Mouse (Mus musculus): ENCODE results near the gene Inpp4a. TPM values are rescaled to one million over a fixed set of nuclear protein-coding genes. Genes with fewer than 3 reads are reported as not detected.

Gene Inpp4a
- total RNA-seq, 2 experiments from 2014 or later, result 170 to 175 TPM

GRCm38 (mm10) chr1:37408059-37408458 lies 108.4 kb downstream of the Inpp4a start:
- no peak for DNase-seq (ENCODE audit: low spot score in 2 of 2)

DNA sequence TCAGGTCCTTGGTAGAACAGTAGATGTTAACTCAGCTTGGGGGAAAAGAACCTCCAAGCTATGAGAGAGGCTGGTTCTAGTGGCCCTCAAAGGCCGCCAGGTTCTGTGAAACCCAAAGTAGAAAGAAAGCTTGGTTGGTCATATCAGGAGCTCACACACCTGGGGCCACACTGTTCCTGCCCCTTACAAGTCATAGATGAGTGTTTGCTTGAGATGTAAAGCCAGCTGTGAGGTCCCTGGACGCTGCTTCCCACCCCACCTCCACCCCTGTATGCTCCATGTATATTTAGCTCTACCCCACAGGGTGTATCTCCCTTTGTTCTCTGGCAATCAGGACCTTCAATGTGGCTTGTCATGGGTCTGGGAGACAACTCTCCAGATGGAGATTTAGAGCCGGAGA lies 109.0 kb downstream of the Inpp4a start:
- DNase-seq (ENCODE audit: low spot score in 2 of 2), result no peak

DNA sequence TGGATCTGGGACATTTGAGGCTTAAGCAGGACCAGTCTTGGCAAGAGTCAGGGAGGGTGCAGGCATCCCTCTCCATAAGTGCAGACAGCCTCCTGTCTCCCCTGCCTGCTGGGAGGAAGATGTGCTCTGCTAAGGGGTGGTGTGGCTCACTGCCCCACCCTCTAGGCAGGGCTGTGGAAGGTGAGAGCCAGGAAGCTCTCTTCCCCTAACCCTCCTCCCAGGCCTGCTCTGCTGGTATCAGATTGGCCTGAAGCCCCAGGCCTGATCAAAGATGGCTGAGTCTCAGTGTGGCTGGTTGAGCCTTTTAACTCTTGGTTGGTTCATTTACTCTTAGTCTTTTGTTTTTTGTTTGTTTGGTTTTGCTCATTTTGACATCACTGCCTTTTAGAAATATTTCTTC lies 110.0 kb downstream of the Inpp4a start:
- DNase-seq (ENCODE audit: low spot score in 2 of 2), result no peak

GRCm38 (mm10) chr1:37415394-37415793 lies 115.7 kb downstream of the Inpp4a start:
- DNase-seq (ENCODE audit: low spot score in 2 of 2), result no peak

DNA sequence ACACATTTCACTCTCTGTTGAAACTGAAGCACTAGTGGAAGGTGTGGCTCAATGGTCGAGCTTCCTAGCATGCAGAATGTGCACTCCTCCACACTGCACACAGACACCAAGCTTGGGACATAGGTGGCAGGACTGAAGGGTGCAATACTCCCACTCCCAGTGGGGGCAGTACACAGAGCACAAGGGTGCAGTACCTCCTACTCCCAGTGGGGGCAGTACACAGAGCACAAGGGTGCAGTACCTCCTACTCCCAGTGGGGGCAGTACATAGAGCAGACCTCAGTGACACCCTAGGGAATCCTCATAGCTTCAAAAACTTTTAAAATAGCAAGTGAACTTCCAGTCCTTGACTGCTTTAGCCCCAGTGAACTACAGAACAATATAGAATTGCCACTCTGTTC lies 119.8 kb downstream of the Inpp4a start:
- DNase-seq (ENCODE audit: low spot score in 2 of 2), result peak in 1 of 2 experiments; percentile 41

GRCm38 (mm10) chr1:37427144-37427875 lies 127.6 kb downstream of the Inpp4a start:
- DNase-seq (ENCODE audit: low spot score in 2 of 2), result no peak

- DNase-seq (ENCODE audit: low spot score in 2 of 2), result no peak
These were observed 129.2 kb downstream of the Inpp4a start for GRCm38 (mm10) chr1:37428911-37429310.

- DNase-seq (ENCODE audit: low spot score in 2 of 2), result peak; percentile 94 to 96
These were observed 130.0 kb downstream of the Inpp4a start, which contains the start of the genes Coa5 and Unc50 for GRCm38 (mm10) chr1:37429366-37430296. Gene Coa5, minus strand, starts transcription at chr1:37430103. Gene Unc50, plus strand, starts transcription at chr1:37430139.

DNA sequence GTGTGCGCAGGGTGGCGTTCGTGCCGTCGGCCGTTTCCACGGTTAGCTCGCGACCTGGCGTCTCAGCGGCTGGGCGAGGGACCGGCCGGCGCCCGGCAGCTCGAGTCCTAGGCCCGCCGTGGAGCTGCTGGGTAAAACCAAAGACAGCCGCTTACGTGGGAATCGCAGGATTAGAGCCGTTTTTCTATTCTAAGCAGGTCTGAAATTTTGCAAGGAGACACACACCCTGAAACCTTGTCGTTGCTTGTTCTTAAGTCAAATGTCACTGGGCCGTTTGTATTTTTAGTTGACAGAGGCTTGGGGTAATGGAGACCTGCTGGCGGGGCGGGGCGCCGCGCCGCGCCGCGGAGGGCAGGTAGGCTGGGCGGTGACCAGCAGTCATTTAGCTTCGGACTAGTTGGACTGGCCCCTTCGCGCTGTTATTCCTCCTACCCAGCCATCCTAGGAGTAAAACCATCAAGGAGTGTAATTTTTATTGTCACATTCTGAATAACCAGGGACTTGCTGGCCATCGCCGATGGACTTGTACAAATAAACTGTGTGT lies 130.7 kb downstream of the Inpp4a start:
- DNase-seq (ENCODE audit: low spot score in 2 of 2), result no peak

DNA sequence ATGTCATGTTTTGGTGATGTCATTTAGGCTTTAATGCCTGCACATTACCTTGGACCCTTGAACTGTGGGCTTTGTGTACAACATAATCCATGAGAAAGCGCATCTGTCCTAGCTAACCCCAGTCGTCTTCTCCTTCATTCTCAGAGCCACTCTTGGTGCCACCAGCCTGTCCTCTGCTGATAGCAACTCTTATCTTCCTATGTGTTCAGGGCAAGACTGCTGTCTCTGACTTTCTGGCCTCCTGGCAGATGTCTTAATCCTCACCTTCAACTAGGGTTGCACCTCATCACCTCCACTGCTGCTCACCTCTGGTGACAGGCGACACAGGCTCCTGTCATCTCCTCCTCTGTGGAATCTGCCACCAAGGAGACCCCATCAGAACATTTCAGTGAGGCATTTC lies 136.8 kb downstream of the Inpp4a start:
- DNase-seq (ENCODE audit: low spot score in 2 of 2), result no peak

- no peak for DNase-seq (ENCODE audit: low spot score in 2 of 2)
These were observed 143.5 kb downstream of the Inpp4a start for GRCm38 (mm10) chr1:37442848-37443835.

DNA sequence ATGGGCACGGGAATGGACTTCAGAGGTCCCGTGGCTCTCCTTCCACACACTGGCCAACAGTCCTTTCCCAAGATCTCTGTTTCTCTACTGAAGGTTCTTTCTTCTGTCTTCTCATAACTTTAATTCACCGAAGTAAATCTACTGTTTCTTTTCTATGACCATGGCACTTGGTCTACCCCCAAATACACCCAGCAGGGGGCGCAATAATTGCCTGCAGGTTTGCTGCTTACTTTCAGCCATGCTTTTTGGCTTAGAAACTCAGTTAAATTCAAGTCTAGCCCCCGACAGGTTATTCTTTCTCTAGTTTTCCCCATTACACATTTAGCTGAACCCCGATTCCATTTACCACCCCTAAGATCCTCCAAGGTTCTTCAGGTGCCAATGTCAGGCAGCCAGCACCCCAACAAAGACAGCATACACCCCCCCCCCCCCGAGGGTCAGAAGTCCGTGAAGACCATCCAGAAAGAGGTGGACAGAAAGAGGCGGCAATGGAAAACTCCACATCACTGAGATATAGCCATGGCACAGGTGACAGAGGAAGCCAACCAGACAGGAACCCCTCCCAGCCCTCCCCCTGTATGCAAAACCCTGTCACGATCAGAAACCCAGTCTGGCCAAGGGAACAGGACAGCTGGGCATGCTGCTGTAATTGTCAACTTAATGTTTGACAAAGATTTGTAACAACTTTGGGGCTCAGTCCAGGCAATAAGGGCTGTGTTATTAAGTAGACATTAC lies 148.9 kb downstream of the Inpp4a start:
- DNase-seq (ENCODE audit: low spot score in 2 of 2), result peak in 1 of 2 experiments; percentile 46

DNA sequence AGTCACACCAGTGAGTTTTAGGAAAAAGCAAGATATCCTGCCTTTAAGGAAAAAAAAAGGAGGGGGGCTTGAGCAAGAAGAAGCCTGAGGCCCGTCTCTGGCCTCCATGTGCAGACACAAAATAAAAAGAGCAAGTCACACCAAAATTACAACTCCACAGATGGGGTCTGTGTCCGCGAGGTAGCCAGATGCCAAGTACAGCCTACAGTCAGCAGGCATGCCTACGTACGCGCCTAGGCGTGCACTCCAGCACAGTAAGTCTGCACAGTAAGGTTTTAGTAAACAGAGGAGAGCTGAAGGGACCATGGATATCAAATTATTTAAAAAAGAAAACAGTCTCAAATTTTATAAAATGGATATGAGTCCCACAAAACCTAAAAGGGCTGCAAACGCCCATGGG lies 151.6 kb downstream of the Inpp4a start:
- peak in 1 of 2 experiments; percentile 58 for DNase-seq (ENCODE audit: low spot score in 2 of 2)

- DNase-seq (ENCODE audit: low spot score in 2 of 2), result no peak
These were observed 157.9 kb downstream of the Inpp4a start for GRCm38 (mm10) chr1:37457546-37457945.

Other genes starting within 250 kb of the Inpp4a start
- gene Cnga3, start 85.4 kb upstream of the Inpp4a start, total RNA-seq (2021), result 1 to 10 TPM in 1 of 2 experiments, under 1 TPM in 1; 0.38 to 1.5 TPM
- gene Coa5, start 130.2 kb downstream of the Inpp4a start, total RNA-seq (2021), result 10 to 100 TPM; 61.8 to 64.0 TPM
- 10 to 100 TPM; 58.8 to 59.5 TPM for gene Unc50, start 130.3 kb downstream of the Inpp4a start, total RNA-seq (2021)
- gene Mgat4a, start 241.2 kb downstream of the Inpp4a start, total RNA-seq (2021), result 10 to 100 TPM; 30.9 to 31.9 TPM